Mouse (Mus musculus) embryonic facial prominence, embryonic 15.5 days (tissue): ENCODE data around the gene Eif4a2. TPM values are rescaled to one million over a fixed set of nuclear protein-coding genes. Genes with fewer than 3 reads are reported as not detected.

Source experiments
- ATAC-seq: fragments of 200-750 bp; cut with Nextera tagmentation; 2 replicates; pipeline ENCODE4 v1.8.0; 2017; ENCODE audit warnings: low read depth, moderate TSS enrichment; ENCODE audit not compliant: insufficient number of reproducible peaks, low FRiP score, low TSS enrichment
- H3K27ac ChIP-seq: fragments of 300-500 bp; sonication (generic); replicated peaks from 2 replicates; pipeline ENCODE4 v1.5.1; 2015; ENCODE audit warnings: mild to moderate bottlenecking, inconsistent platforms
- H3K27me3 ChIP-seq: fragments of 300-500 bp; sonication (generic); 2 replicates; pipeline ENCODE4 v1.6.1; 2015; ENCODE audit warnings: inconsistent platforms
- H3K36me3 ChIP-seq: fragments of 300-500 bp; sonication (generic); 2 replicates; pipeline ENCODE4 v1.6.1; 2015; ENCODE audit warnings: mild to moderate bottlenecking, inconsistent platforms
- H3K4me1 ChIP-seq: fragments of 300-500 bp; sonication (generic); 2 replicates; pipeline ENCODE4 v1.6.1; 2015; ENCODE audit warnings: inconsistent platforms
- H3K4me2 ChIP-seq: fragments of 300-500 bp; sonication (generic); replicated peaks from 2 replicates; pipeline ENCODE4 v1.6.1; 2015; ENCODE audit warnings: mild to moderate bottlenecking, inconsistent platforms
- H3K4me3 ChIP-seq: fragments of 300-500 bp; sonication (generic); replicated peaks from 2 replicates; pipeline ENCODE4 v1.5.1; 2015; ENCODE audit warnings: mild to moderate bottlenecking, inconsistent platforms
- H3K9ac ChIP-seq: fragments of 300-500 bp; sonication (generic); 2 replicates; pipeline ENCODE4 v1.6.1; 2015; ENCODE audit warnings: inconsistent platforms
- H3K9me3 ChIP-seq: fragments of 300-500 bp; sonication (generic); replicated peaks from 2 replicates; pipeline ENCODE4 v1.6.1; 2016; ENCODE audit warnings: inconsistent platforms
- WGBS: fragments of 180-500 bp; shearing (Covaris S2); methylation state at CpG from one replicate; pipeline ENCODE4 v1.1.7; 2015; 5-methylcytosine and 5-hydroxymethylcytosine counted together
- polyA plus RNA-seq: library from polyadenylated mRNA; unstranded; fragments of >200 nt; fragmentation: Nextera tagmentation; extraction: Ambion mirVana; gene quantifications from 2 replicates; pipeline ENCODE4 v1.2.1, GENCODE M21; 2015

Eif4a2 gene
- polyA plus RNA-seq, 1 experiment from 2014 or later, result 231 TPM

DNA sequence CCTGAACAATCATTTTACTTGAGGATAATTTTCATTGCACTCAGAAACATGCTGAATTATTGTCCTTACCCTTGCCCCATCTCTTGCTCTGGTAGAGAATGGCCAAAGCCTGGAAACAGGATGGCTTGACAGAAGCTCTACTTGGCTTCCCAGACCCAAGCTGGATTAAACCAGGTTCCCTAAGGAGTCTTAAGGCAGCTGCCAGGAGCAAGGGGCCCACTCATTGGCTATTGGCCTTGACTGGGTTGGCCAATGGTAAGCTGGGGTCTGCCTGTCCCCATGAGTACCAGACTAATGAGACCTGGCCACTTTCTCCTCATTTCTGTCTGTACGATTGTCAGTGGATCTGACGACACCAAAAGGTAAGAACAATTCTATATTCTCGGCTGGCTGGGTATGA lies 39.0 kb downstream of the Eif4a2 start, which contains the start of gene Adipoq:
Adipoq (plus strand) TSS at position 257 of the 400 bp plus-strand sequence.
- H3K27ac ChIP-seq, result no peak within 1 kb of the TSS
- no peak within 1 kb of the TSS for H3K4me3 ChIP-seq
- no peaks in the 10 kb centered on the region for H3K9me3 ChIP-seq
- 89% methylated on average over 3 of the region's 3 CpGs for WGBS
- no peaks in the 10 kb centered on the region for H3K4me1 ChIP-seq
- ATAC-seq, result no peak
- H3K27me3 ChIP-seq, result no peaks in the 10 kb centered on the region
- no peaks in the 10 kb centered on the region for H3K36me3 ChIP-seq
- no peak within 1 kb of the TSS for H3K4me2 ChIP-seq
- H3K9ac ChIP-seq, result no peak within 1 kb of the TSS

DNA sequence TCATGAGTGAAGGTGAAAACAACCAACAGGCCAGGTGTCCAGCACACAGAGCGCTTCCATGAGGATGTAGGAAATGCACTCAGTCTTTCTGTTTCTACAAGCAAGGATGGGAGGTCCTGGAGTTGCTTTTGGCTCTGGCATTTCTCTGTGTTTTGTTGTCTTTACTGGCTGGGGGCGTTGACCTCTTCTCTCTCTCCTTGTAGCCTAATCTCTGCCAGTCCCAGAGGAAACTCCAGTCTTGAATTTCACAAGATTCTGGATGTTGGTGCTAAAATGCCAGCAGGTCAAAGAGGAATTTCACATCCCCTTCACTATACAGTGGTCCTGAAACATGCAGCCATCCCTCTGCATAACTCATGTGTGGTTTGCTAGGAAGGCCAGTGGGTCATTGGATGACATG lies 41.7 kb downstream of the Eif4a2 start:
- Histone ChIP-seq H3K27me3 (no peaks in the 10 kb centered on the region), H3K9ac (no peak overlapping the region), H3K4me3 (no peak overlapping the region), H3K36me3 (no peaks in the 10 kb centered on the region), H3K4me1 (no peaks in the 10 kb centered on the region), H3K27ac (no peak overlapping the region), H3K4me2 (no peak overlapping the region), H3K9me3 (no peaks in the 10 kb centered on the region)
- 54% methylated on average over 2 of the region's 2 CpGs for WGBS
- no peak for ATAC-seq

DNA sequence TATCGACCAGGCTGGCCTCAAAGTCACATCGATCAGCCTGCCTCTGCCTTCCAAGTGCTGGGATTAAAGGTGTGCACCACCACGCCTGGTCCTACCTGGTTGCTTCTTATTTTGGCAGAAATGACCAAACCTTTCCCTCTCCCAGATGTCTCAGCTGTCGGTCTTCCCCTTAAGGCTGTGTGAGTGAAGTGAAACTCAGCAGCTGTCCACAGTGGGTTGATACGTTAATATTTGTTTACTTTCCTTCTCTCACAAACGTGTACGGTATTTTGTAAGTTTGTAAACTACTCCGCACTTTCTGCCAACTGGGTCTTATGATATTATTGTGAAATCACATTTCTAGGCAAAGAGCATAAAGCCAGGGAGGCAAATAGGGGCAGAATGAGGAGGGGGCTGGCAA lies 42.2 kb downstream of the Eif4a2 start:
- 73% methylated on average over 8 of the region's 8 CpGs for WGBS
- H3K27me3 ChIP-seq, result no peaks in the 10 kb centered on the region
- no peaks in the 10 kb centered on the region for H3K36me3 ChIP-seq
- H3K4me1 ChIP-seq, result no peaks in the 10 kb centered on the region
- no peaks in the 10 kb centered on the region for H3K9me3 ChIP-seq
- no peak overlapping the region for H3K27ac ChIP-seq
- no peak overlapping the region for H3K9ac ChIP-seq
- no peak for ATAC-seq
- no peak overlapping the region for H3K4me3 ChIP-seq
- H3K4me2 ChIP-seq, result no peak overlapping the region

DNA sequence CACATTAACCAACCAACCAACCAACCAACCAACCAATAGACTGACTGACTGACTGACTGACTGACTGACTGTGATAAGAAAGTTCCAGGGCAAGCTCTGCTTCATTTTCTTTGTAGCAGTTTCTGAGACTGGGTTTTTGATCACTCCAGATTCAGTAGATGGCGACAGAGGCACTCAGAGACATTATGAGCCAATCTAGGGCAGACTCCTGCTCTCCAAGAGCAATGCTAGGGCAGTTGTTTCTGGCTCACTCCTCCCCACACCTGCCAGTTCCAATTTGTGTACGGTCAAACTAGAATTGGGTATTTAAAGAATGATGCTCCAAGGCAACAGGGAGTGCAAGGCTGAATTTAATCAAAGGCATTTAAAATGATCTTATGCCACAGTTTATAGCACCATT lies 44.2 kb downstream of the Eif4a2 start:
- Histone ChIP-seq H3K9me3 (no peaks in the 10 kb centered on the region), H3K4me1 (no peaks in the 10 kb centered on the region), H3K4me3 (no peak overlapping the region), H3K27ac (no peak overlapping the region), H3K4me2 (no peak overlapping the region), H3K9ac (no peak overlapping the region), H3K36me3 (no peaks in the 10 kb centered on the region), H3K27me3 (no peaks in the 10 kb centered on the region)
- 10% methylated on average over 2 of the region's 2 CpGs for WGBS
- no peak for ATAC-seq

DNA sequence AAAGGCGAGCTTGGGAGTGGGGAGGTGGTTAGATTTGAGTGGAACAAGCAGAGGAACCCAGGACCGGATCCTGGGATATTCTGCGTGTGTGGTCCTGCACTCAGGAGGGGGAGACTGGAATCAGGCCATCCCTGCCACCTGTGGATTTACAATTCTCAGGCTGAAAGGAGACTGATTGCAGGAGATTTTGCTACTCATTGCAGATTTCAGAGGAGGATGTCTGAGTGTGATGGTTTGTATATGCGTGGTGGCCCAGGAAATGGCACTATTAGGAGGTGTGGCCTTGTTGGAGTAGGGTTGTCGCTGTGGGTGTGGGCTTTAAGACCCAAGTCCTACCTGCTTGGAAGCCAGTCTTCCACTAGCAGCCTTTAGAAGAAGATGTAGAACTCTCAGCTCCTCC lies 47.0 kb downstream of the Eif4a2 start:
- no peak overlapping the region for H3K9ac ChIP-seq
- H3K36me3 ChIP-seq, result no peaks in the 10 kb centered on the region
- 74% methylated on average over 5 of the region's 5 CpGs for WGBS
- no peak for ATAC-seq
- H3K27me3 ChIP-seq, result no peaks in the 10 kb centered on the region
- no peak overlapping the region for H3K27ac ChIP-seq
- H3K4me2 ChIP-seq, result no peak overlapping the region
- no peak overlapping the region for H3K4me3 ChIP-seq
- H3K4me1 ChIP-seq, result no peaks in the 10 kb centered on the region
- no peaks in the 10 kb centered on the region for H3K9me3 ChIP-seq

DNA sequence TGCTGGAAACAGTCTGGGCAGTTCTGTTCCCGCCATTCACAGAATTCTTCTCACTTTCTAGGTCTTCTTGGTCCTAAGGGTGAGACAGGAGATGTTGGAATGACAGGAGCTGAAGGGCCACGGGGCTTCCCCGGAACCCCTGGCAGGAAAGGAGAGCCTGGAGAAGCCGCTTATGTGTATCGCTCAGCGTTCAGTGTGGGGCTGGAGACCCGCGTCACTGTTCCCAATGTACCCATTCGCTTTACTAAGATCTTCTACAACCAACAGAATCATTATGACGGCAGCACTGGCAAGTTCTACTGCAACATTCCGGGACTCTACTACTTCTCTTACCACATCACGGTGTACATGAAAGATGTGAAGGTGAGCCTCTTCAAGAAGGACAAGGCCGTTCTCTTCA lies 49.8 kb downstream of the Eif4a2 start:
- H3K9ac ChIP-seq, result no peak overlapping the region
- H3K9me3 ChIP-seq, result no peaks in the 10 kb centered on the region
- H3K4me2 ChIP-seq, result no peak overlapping the region
- WGBS, result 95% methylated on average over 13 of the region's 13 CpGs
- no peaks in the 10 kb centered on the region for H3K4me1 ChIP-seq
- H3K27me3 ChIP-seq, result no peaks in the 10 kb centered on the region
- no peak overlapping the region for H3K27ac ChIP-seq
- H3K36me3 ChIP-seq, result no peaks in the 10 kb centered on the region
- no peak overlapping the region for H3K4me3 ChIP-seq
- ATAC-seq, result no peak

DNA sequence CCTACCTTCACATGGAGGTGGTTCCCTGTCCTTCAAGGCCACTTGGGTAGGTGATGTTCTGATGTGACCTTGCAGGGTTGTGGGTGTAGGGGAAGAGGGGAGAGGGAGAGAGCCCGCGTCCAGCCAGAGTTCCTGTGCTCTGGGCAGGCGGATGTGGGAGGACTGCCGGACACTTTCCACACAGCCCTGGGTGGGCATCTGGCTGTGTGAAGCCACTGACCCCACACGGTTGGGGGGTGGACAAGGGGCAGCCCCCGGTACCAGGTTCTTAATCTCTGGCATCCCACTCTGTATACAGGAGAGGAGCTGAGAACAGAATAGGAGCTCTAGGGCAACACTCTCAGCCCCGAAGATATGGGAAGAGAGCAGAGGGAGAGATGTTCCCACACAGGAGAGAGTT lies 51.0 kb downstream of the Eif4a2 start:
- no peaks in the 10 kb centered on the region for H3K36me3 ChIP-seq
- H3K9me3 ChIP-seq, result no peaks in the 10 kb centered on the region
- H3K4me1 ChIP-seq, result no peaks in the 10 kb centered on the region
- no peak overlapping the region for H3K27ac ChIP-seq
- no peak overlapping the region for H3K4me2 ChIP-seq
- no peak for ATAC-seq
- no peak overlapping the region for H3K9ac ChIP-seq
- H3K4me3 ChIP-seq, result no peak overlapping the region
- 83% methylated on average over 7 of the region's 7 CpGs for WGBS
- no peaks in the 10 kb centered on the region for H3K27me3 ChIP-seq

DNA sequence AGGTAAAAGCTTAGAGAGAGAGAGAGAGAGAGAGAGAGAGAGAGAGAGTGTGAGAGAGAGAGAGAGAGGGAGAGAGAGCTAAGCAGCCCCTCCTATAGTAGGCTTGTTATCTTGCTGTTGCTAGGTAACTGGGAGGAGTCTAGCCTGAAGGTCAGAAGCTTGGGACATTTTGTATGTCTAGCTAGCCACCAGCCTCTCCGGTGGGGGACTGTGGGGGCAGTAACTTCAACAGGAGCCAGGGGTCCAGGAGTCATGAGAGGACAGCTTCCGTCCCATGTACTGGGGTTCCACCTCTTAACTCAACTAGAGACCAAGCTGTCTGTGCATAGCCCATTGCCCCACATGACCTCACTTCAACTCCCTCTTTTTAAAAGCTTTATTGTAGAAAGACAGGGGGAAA lies 51.7 kb downstream of the Eif4a2 start:
- H3K27me3 ChIP-seq, result no peaks in the 10 kb centered on the region
- ATAC-seq, result no peak

DNA sequence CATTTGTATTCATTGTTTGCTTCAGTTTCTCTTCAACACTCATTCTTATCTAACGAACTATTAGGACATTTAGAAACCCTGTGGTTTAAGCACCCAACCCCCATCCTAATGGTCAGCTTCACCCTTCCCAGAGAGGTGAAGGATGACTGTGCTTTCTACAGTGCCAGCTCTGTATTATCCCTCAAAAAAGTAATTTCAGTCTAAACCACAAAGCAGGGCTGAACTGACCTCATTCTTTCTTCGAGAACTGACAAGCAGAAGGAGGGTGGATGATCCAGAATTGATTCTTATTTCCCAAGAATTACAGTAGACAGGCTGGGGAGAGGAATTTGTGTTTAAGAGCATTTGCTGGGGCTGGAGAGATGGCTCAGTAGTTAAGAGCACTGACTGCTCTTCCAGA lies 52.5 kb downstream of the Eif4a2 start:
- Histone ChIP-seq H3K9ac (no peak overlapping the region), H3K4me2 (no peak overlapping the region), H3K4me3 (no peak overlapping the region), H3K4me1 (no peaks in the 10 kb centered on the region), H3K27me3 (no peaks in the 10 kb centered on the region), H3K27ac (no peak overlapping the region), H3K36me3 (no peaks in the 10 kb centered on the region), H3K9me3 (no peaks in the 10 kb centered on the region)
- WGBS, result 67% methylated on average over 2 of the region's 2 CpGs
- no peak for ATAC-seq

More for the DNA sequence above, 51.7 kb downstream of the Eif4a2 start:
- no peak overlapping the region for H3K4me2 ChIP-seq
- H3K9ac ChIP-seq, result no peak overlapping the region
- H3K4me1 ChIP-seq, result no peaks in the 10 kb centered on the region
- no peak overlapping the region for H3K4me3 ChIP-seq
- WGBS, result 56% methylated on average over 2 of the region's 2 CpGs
- no peaks in the 10 kb centered on the region for H3K9me3 ChIP-seq
- no peaks in the 10 kb centered on the region for H3K36me3 ChIP-seq
- no peak overlapping the region for H3K27ac ChIP-seq

DNA sequence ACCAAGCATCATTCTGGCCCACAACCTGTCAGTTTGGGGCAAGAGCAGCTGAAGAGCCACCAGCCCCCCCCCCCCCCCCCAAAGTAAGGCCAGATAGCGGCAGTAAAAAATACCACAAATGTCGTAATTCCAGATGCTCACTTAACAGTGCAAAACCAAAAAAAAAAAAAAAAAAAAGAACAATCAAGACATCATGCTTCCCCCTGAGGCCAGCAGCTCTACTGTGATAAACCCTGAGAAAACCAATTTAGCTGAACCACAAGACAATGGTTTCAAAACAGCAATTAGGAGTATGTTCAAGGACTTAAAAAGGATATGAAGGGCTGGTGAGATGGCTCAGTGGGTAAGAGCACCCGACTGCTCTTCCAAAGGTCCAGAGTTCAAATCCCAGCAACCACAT lies 54.9 kb downstream of the Eif4a2 start:
- H3K27ac ChIP-seq, result no peak overlapping the region
- no peak overlapping the region for H3K4me3 ChIP-seq
- no peaks in the 10 kb centered on the region for H3K9me3 ChIP-seq
- no peak for ATAC-seq
- H3K9ac ChIP-seq, result no peak overlapping the region
- H3K27me3 ChIP-seq, result no peaks in the 10 kb centered on the region
- 72% methylated on average over 3 of the region's 3 CpGs for WGBS
- H3K4me2 ChIP-seq, result no peak overlapping the region
- no peaks in the 10 kb centered on the region for H3K4me1 ChIP-seq
- no peaks in the 10 kb centered on the region for H3K36me3 ChIP-seq
